Mouse (Mus musculus): ENCODE data around the gene Acad12.

DNA sequence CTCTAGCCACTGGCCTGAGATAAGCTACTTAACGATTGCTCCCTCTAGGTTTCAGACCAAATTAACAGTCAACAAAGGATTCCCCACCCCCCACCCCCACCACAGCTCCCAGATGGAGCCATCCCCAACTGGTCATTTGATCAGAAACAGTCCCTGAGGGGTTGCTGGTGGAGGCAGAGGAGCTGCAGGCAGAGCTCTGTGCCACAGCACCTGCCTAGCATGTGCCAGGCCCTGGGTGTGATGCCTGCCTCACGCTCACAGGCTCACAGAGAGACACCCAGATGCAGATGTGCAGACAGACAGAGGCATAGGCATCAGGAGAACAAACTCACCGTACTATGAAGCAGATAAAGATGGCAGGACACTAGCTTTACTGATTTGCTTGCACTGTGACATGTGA is 14.1 kb upstream of the Acad12 start:
- no peak for TF ChIP-seq CTCF (IDR thresholded peaks at IDR 0.05)
- no peak for TF ChIP-seq EP300 (IDR thresholded peaks at IDR 0.05)
